Mouse (Mus musculus) myocyte (in vitro differentiated cells): ENCODE results near the gene Hacd4. TPM values are rescaled to one million over a fixed set of nuclear protein-coding genes. Genes with fewer than 3 reads are reported as not detected.

Experiments
- H3K27me3 ChIP-seq: one replicate; pipeline ENCODE4 v1.6.1; 2011; ENCODE audit not compliant: control insufficient read depth, insufficient read depth, insufficient read length
- H3K36me3 ChIP-seq: one replicate; pipeline ENCODE4 v1.6.1; 2011; ENCODE audit not compliant: control insufficient read depth, insufficient read depth
- H3K4me2 ChIP-seq: one replicate; pipeline ENCODE4 v1.6.1; 2011; ENCODE audit warnings: low read depth, control low read depth
- H3K4me3 ChIP-seq: one replicate; pipeline ENCODE4 v1.5.1; 2011; ENCODE audit warnings: mild to moderate bottlenecking, control low read depth, moderate library complexity
- H3K79me2 ChIP-seq: one replicate; pipeline ENCODE4 v1.6.1; 2011; ENCODE audit not compliant: control insufficient read depth, insufficient read depth
- H3ac ChIP-seq: one replicate; pipeline ENCODE4 v1.6.1; 2011; ENCODE audit not compliant: control insufficient read depth, insufficient read length
- CEBPB ChIP-seq: IDR thresholded peaks from 2 replicates; pipeline ENCODE4 v1.6.1; 2011; ENCODE audit warnings: mild to moderate bottlenecking, moderate library complexity; ENCODE audit not compliant: poor library complexity, insufficient read depth, severe bottlenecking
- E2F4 ChIP-seq: IDR thresholded peaks from one replicate; pipeline ENCODE4 v1.6.1; 2011; ENCODE audit warnings: mild to moderate bottlenecking, control low read depth, moderate library complexity; ENCODE audit not compliant: insufficient read depth
- MAX ChIP-seq: IDR thresholded peaks from one replicate; pipeline ENCODE4 v1.6.1; 2011; ENCODE audit warnings: low read depth, mild to moderate bottlenecking, control low read depth
- MYOD1 ChIP-seq, 3 experiments: IDR thresholded peaks; one replicate each; pipeline ENCODE4 v1.6.1; 2011; ENCODE audit warnings: control low read depth in 2 of 3, low read depth in 2 of 3, mild to moderate bottlenecking in 2 of 3, moderate library complexity in 1 of 3; ENCODE audit not compliant: insufficient read length in 2 of 3, control insufficient read depth in 1 of 3
- MYOG ChIP-seq, 3 experiments: IDR thresholded peaks; one replicate each; pipeline ENCODE4 v1.6.1; 2011; ENCODE audit warnings: control low read depth in 2 of 3, low read depth in 2 of 3, mild to moderate bottlenecking in 2 of 3; ENCODE audit not compliant: insufficient read length in 2 of 3, control insufficient read depth in 1 of 3, insufficient read depth in 1 of 3
- POLR2A ChIP-seq: IDR thresholded peaks from one replicate; pipeline ENCODE4 v1.6.1; 2011; ENCODE audit warnings: low read depth, mild to moderate bottlenecking, control low read depth, moderate library complexity; ENCODE audit not compliant: insufficient read length
- POLR2AphosphoS2 ChIP-seq: IDR thresholded peaks from one replicate; pipeline ENCODE4 v1.6.1; 2011; ENCODE audit warnings: low read depth, control low read depth; ENCODE audit not compliant: insufficient read length
- REST ChIP-seq: IDR thresholded peaks from one replicate; pipeline ENCODE4 v1.6.1; 2011; ENCODE audit warnings: mild to moderate bottlenecking, control low read depth, moderate library complexity; ENCODE audit not compliant: insufficient read depth, insufficient read length
- SRF ChIP-seq: IDR thresholded peaks from one replicate; pipeline ENCODE4 v1.6.1; 2011; ENCODE audit warnings: low read depth; ENCODE audit not compliant: control insufficient read depth, insufficient read length
- TCF12 ChIP-seq: IDR thresholded peaks from one replicate; pipeline ENCODE4 v1.6.1; 2011; ENCODE audit warnings: mild to moderate bottlenecking, control low read depth; ENCODE audit not compliant: poor library complexity, insufficient read depth, severe bottlenecking
- TCF3 ChIP-seq: IDR thresholded peaks from one replicate; pipeline ENCODE4 v1.6.1; 2011; ENCODE audit warnings: low read depth, control low read depth; ENCODE audit not compliant: insufficient read length
- USF1 ChIP-seq: IDR thresholded peaks from one replicate; pipeline ENCODE4 v1.6.1; 2011; ENCODE audit warnings: low read depth, mild to moderate bottlenecking, control low read depth, moderate library complexity
- polyA plus RNA-seq: library from polyadenylated mRNA; unstranded; fragments of >200 nt; fragmentation: generic; extraction: Trizol; gene quantifications from one replicate; pipeline ENCODE4 v1.2.1, GENCODE M21; 2012; ENCODE audit warnings: missing spikeins

The Hacd4 gene
- polyA plus RNA-seq, 1 experiment: 2.4 TPM

- no peak overlapping the region for H3ac ChIP-seq
- no peak for TF ChIP-seq POLR2A
- no peak for TF ChIP-seq MYOG (IDR thresholded peaks at IDR 0.05; ENCODE audit: control insufficient read depth in 1 of 3, insufficient read depth in 1 of 3, insufficient read length in 2 of 3, low read depth in 2 of 3)
- no peak for TF ChIP-seq E2F4
- TF ChIP-seq TCF12: no peak
- no peak for TF ChIP-seq CEBPB
- peak; percentile 80 for TF ChIP-seq USF1
- no peak for TF ChIP-seq TCF3
- peak overlapping the region; percentile 16 for H3K4me2 ChIP-seq
- no peaks in the 10 kb centered on the region for H3K27me3 ChIP-seq
- no peaks in the 10 kb centered on the region for H3K79me2 ChIP-seq
- H3K4me3 ChIP-seq: no peak overlapping the region
- H3K36me3 ChIP-seq: no peaks in the 10 kb centered on the region
These were observed 10.2 kb upstream of the Hacd4 start for GRCm38 (mm10) chr4:88448976-88449375.

DNA sequence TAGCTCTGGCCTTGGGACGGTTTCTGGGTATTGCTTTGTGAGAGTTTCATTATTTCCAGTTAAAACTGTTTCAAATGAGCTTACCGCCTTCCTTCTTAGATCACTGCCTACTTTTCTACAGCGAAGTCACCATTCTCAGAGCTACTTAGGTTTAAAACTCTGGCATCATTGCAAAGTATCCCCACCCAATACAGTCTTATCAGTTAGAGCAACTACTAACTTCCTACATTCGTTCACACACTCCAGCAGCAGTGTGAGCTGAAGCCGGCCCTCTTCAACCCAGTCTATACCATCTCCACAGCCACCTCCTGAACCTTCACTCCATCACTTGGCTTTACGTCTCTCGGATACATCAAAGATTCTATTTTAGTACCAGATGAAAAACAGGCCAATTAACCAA is 2.1 kb upstream of the Hacd4 start:
- H3K79me2 ChIP-seq: no peaks in the 10 kb centered on the region
- H3K36me3 ChIP-seq: no peaks in the 10 kb centered on the region
- no peaks in the 10 kb centered on the region for H3K27me3 ChIP-seq
- TF ChIP-seq TCF12 (no peak), POLR2AphosphoS2 (no peak), MYOD1 (IDR thresholded peaks at IDR 0.05; ENCODE audit: control insufficient read depth in 1 of 3, insufficient read length in 2 of 3, low read depth in 2 of 3) (no peak)
- H3K4me3 ChIP-seq: no peak overlapping the region
- no peak overlapping the region for H3K4me2 ChIP-seq
- H3ac ChIP-seq: no peak overlapping the region

- H3ac ChIP-seq: no peak overlapping the region
- H3K4me3 ChIP-seq: no peak overlapping the region
- no peaks in the 10 kb centered on the region for H3K27me3 ChIP-seq
- no peaks in the 10 kb centered on the region for H3K79me2 ChIP-seq
- H3K4me2 ChIP-seq: no peak overlapping the region
- TF ChIP-seq MYOD1 (IDR thresholded peaks at IDR 0.05; ENCODE audit: control insufficient read depth in 1 of 3, insufficient read length in 2 of 3, low read depth in 2 of 3) (no peak), E2F4 (no peak), POLR2A (no peak), CEBPB (no peak), USF1 (no peak), MYOG (IDR thresholded peaks at IDR 0.05; ENCODE audit: control insufficient read depth in 1 of 3, insufficient read depth in 1 of 3, insufficient read length in 2 of 3, low read depth in 2 of 3) (no peak), MAX (no peak), TCF3 (no peak), REST (no peak), SRF (no peak), POLR2AphosphoS2 (no peak), TCF12 (no peak)
- H3K36me3 ChIP-seq: no peaks in the 10 kb centered on the region
These were observed 968 bp upstream of the Hacd4 start for GRCm38 (mm10) chr4:88439669-88440123.

DNA sequence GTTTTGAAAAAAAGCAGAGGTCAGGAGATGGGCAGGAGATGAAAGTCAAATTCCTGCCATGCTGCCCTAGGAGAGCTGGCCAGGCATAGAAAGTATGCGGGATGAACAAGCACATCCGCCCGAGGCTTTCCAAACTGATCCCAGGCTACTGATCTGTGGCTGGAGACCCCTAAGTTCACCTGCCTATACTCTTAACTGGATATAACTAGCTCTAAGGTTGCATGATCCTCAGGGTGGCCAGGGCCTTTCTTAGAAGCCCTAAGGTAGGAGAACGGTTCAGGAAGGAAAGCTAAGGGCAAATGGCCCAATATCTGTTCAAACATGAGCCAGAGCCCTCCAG is 232 bp upstream of the Hacd4 start:
- H3K4me2 ChIP-seq: peak overlapping the region; percentile 71
- TF ChIP-seq SRF: no peak
- no peak for TF ChIP-seq MYOG (IDR thresholded peaks at IDR 0.05; ENCODE audit: control insufficient read depth in 1 of 3, insufficient read depth in 1 of 3, insufficient read length in 2 of 3, low read depth in 2 of 3)
- TF ChIP-seq CEBPB: no peak
- no peak for TF ChIP-seq E2F4
- TF ChIP-seq REST: no peak
- no peak for TF ChIP-seq POLR2A
- no peak for TF ChIP-seq MYOD1 (IDR thresholded peaks at IDR 0.05; ENCODE audit: control insufficient read depth in 1 of 3, insufficient read length in 2 of 3, low read depth in 2 of 3)
- TF ChIP-seq USF1: no peak
- no peak for TF ChIP-seq TCF3
- TF ChIP-seq TCF12: no peak
- no peak for TF ChIP-seq MAX
- no peak for TF ChIP-seq POLR2AphosphoS2
- no peak overlapping the region for H3ac ChIP-seq
- H3K4me3 ChIP-seq: peak overlapping the region; percentile 6
- no peaks in the 10 kb centered on the region for H3K36me3 ChIP-seq
- no peaks in the 10 kb centered on the region for H3K27me3 ChIP-seq
- H3K79me2 ChIP-seq: no peaks in the 10 kb centered on the region

DNA sequence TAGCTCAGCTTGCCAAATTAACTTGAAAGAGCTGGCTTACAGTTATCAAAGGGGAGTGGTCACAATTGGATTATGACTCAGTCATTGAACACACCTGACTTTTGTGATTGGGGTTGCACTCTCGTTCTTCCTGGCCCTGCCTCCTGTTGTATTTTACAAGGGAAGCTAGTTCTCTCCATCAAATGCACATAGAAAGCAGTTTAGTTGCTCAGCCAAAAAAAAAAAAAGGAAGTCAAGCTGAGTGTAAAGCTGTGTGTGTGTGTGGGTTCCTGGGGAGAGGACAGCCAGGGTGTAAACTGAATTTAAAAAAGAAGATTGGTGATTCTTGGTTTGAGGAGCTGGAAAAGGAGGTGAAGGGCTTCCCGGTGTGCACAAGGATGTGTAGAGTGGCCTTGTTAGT is 811 bp downstream of the Hacd4 start:
- Histone ChIP-seq H3K4me2 (peak overlapping the region; percentile 71), H3ac (no peak overlapping the region), H3K36me3 (no peaks in the 10 kb centered on the region), H3K4me3 (peak overlapping the region; percentile 6), H3K79me2 (no peaks in the 10 kb centered on the region), H3K27me3 (no peaks in the 10 kb centered on the region)
- no peak for TF ChIP-seq TCF12
- no peak for TF ChIP-seq POLR2AphosphoS2
- no peak for TF ChIP-seq MYOG (IDR thresholded peaks at IDR 0.05; ENCODE audit: control insufficient read depth in 1 of 3, insufficient read depth in 1 of 3, insufficient read length in 2 of 3, low read depth in 2 of 3)
